Mouse (Mus musculus): ENCODE measurements around the gene Gm20431. TPM values are rescaled to one million over a fixed set of nuclear protein-coding genes. Genes with fewer than 3 reads are reported as not detected.

Gene Gm20431
- polyA plus RNA-seq, 1 experiment = 11.3 TPM

DNA sequence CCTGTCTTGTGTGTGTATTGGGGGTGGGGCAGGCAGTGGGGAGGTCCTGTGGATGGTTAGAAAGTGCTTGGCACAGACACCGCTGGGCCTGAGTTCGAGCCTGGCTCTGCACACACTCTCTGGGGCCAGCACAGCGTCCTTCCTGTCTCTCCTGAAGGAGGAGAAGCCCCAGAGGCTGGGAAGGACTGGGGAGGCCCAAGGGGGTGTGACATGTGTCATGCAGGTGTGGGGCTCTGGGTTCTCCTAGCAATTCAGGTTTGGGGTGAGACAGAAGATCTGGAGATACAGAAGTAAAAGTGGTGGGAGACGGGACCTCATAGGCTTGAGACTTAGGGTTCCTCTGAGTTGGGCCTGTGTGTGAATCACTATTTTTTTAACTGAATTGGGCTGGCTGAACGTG lies 98.3 kb downstream of the Gm20431 start:
- WGBS = 75% methylated on average over 5 of the region's 5 CpGs
- DNase-seq = no peak
- H3K4me3 ChIP-seq (replicated peaks; ENCODE audit: extremely low read depth, low read depth, low read length) = no peak overlapping the region
- TF ChIP-seq CTCF (IDR thresholded peaks at IDR 0.05; ENCODE audit: insufficient read depth, low read length) (no peak), POLR2A (IDR thresholded peaks at IDR 0.05; ENCODE audit: borderline replicate concordance, extremely low read depth, low read depth, low read length) (no peak)
- H3K4me1 ChIP-seq (ENCODE audit: control insufficient read depth, insufficient read depth, low read length) = no peaks in the 10 kb centered on the region

- Histone ChIP-seq H3K4me1 (ENCODE audit: control insufficient read depth, insufficient read depth, low read length) (no peaks in the 10 kb centered on the region), H3K4me3 (replicated peaks; ENCODE audit: extremely low read depth, low read depth, low read length) (no peak overlapping the region)
- TF ChIP-seq CTCF (IDR thresholded peaks at IDR 0.05; ENCODE audit: insufficient read depth, low read length) (no peak), POLR2A (IDR thresholded peaks at IDR 0.05; ENCODE audit: borderline replicate concordance, extremely low read depth, low read depth, low read length) (no peak)
- 16% methylated on average over 8 of the region's 8 CpGs for WGBS
- no peak for DNase-seq
Observed at GRCm38 (mm10) chr2:167562101-167562500, 99.2 kb downstream of the Gm20431 start.

- 33% methylated on average over 27 of the region's 27 CpGs for WGBS
- H3K4me1 ChIP-seq (ENCODE audit: control insufficient read depth, insufficient read depth, low read length) = no peaks in the 10 kb centered on the region
- DNase-seq = no peak
- TF ChIP-seq POLR2A (IDR thresholded peaks at IDR 0.05; ENCODE audit: borderline replicate concordance, extremely low read depth, low read depth, low read length) (no peak), CTCF (IDR thresholded peaks at IDR 0.05; ENCODE audit: insufficient read depth, low read length) (no peak)
- H3K4me3 ChIP-seq (replicated peaks; ENCODE audit: extremely low read depth, low read depth, low read length) = no peak overlapping the region
Observed at GRCm38 (mm10) chr2:167559413-167559812, 101.9 kb downstream of the Gm20431 start.

Other genes with a start within 250 kb of the Gm20431 start
- gene Slc9a8, start 239.8 kb downstream of the Gm20431 start, polyA plus RNA-seq (2012; rRNA removed) = 32.0 and 41.7 TPM in 2 replicates
- gene Rnf114, start 168.9 kb downstream of the Gm20431 start, polyA plus RNA-seq (2012; rRNA removed) = 87.2 and 122 TPM in 2 replicates
- gene Spata2, start 168.6 kb downstream of the Gm20431 start, polyA plus RNA-seq (2012; rRNA removed) = 23.3 and 23.5 TPM in 2 replicates
- 70.8 and 85.0 TPM in 2 replicates for gene Snai1, start 123.3 kb downstream of the Gm20431 start, polyA plus RNA-seq (2012; rRNA removed)
- 102 and 135 TPM in 2 replicates for gene Ube2v1, start 29.4 kb downstream of the Gm20431 start, polyA plus RNA-seq (2012; rRNA removed)
- gene Cebpb, start 27.4 kb upstream of the Gm20431 start, polyA plus RNA-seq (2012; rRNA removed) = 295 and 767 TPM in 2 replicates
- gene Tmem189, start 28.3 kb upstream of the Gm20431 start, polyA plus RNA-seq (2012; rRNA removed) = 113 and 138 TPM in 2 replicates

Measured in lung, adult 2 months (tissue).